Mouse (Mus musculus): ENCODE results near the gene Vmn1r206. TPM values are rescaled to one million over a fixed set of nuclear protein-coding genes. Genes with fewer than 3 reads are reported as not detected.

Gene Vmn1r206
- not detected for polyA plus RNA-seq (2014; fragmentation: Illumina TruSeq; extraction: RNeasy Lipid Tissue Mini Kit (QIAGEN cat#74804); ENCODE audit: low read depth, low replicate concordance)

DNA sequence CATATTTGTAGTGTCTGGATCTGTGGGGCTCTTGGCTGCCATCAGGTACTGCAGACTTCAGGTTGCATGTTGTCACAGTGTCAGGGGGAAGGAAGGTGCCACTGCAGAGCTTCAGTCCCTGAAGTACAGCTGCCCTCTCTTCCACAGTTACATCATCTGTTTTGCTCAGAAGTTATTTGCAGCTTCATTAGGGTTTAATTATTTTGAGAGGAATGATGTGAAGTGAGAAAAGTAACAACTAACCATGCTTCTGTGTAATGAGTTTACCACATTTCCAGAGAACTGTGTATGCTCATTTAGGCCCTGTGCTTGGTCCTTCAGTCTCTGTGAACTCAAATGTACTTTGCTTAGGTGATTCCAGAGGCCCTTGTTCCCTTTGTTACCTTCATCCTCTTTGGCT, at the start of gene Vmn1r206:
Gene Vmn1r206 (minus strand): TSS at position 101 of the 400 bp plus-strand sequence.

DNA sequence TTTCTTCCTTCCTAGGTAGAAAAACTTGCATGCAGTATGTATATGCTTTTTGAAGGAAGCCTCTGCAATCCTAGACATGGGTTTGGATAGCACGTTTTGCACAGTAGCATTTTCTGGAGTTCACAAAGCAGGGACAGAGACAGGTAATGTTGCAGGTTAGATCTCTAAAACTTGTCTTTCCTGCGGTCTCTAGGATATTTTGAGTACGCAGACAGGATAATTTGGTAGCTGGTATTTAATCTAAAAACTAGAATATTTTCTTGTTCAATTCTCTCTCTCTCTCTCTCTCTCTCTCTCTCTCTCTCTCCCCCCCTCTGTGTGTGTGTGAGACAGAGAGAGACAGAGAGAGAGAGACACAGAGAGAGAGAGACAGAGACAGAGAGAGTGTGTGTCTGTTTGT, 31.2 kb downstream of the Vmn1r206 start, which contains the start of gene Vmn1r205:
Gene Vmn1r205 (minus strand): TSS at position 101 of the 400 bp plus-strand sequence.

Other genes with a start within 250 kb of the Vmn1r206 start
- not detected for gene Vmn1r199, start 244.4 kb downstream of the Vmn1r206 start, polyA plus RNA-seq (2014; fragmentation: Illumina TruSeq; extraction: RNeasy Lipid Tissue Mini Kit (QIAGEN cat#74804); ENCODE audit: low read depth, low replicate concordance)
- gene Vmn1r200, start 233.9 kb downstream of the Vmn1r206 start, polyA plus RNA-seq (2014; fragmentation: Illumina TruSeq; extraction: RNeasy Lipid Tissue Mini Kit (QIAGEN cat#74804); ENCODE audit: low read depth, low replicate concordance), result not detected
- not detected for gene Vmn1r201, start 152.3 kb downstream of the Vmn1r206 start, polyA plus RNA-seq (2014; fragmentation: Illumina TruSeq; extraction: RNeasy Lipid Tissue Mini Kit (QIAGEN cat#74804); ENCODE audit: low read depth, low replicate concordance)
- gene Vmn1r202, start 118.9 kb downstream of the Vmn1r206 start, polyA plus RNA-seq (2014; fragmentation: Illumina TruSeq; extraction: RNeasy Lipid Tissue Mini Kit (QIAGEN cat#74804); ENCODE audit: low read depth, low replicate concordance), result not detected
- gene Vmn1r203, start 106.1 kb downstream of the Vmn1r206 start, polyA plus RNA-seq (2014; fragmentation: Illumina TruSeq; extraction: RNeasy Lipid Tissue Mini Kit (QIAGEN cat#74804); ENCODE audit: low read depth, low replicate concordance), result not detected
- not detected for gene Vmn1r204, start 71.1 kb downstream of the Vmn1r206 start, polyA plus RNA-seq (2014; fragmentation: Illumina TruSeq; extraction: RNeasy Lipid Tissue Mini Kit (QIAGEN cat#74804); ENCODE audit: low read depth, low replicate concordance)
- not detected for gene Vmn1r205, start 31.3 kb downstream of the Vmn1r206 start, polyA plus RNA-seq (2014; fragmentation: Illumina TruSeq; extraction: RNeasy Lipid Tissue Mini Kit (QIAGEN cat#74804); ENCODE audit: low read depth, low replicate concordance)
- gene Vmn1r207-ps, start 105.4 kb upstream of the Vmn1r206 start, polyA plus RNA-seq (2014; fragmentation: Illumina TruSeq; extraction: RNeasy Lipid Tissue Mini Kit (QIAGEN cat#74804); ENCODE audit: low read depth, low replicate concordance), result not detected
- not detected for gene Vmn1r208, start 153.1 kb upstream of the Vmn1r206 start, polyA plus RNA-seq (2014; fragmentation: Illumina TruSeq; extraction: RNeasy Lipid Tissue Mini Kit (QIAGEN cat#74804); ENCODE audit: low read depth, low replicate concordance)
- gene Vmn1r209, start 185.4 kb upstream of the Vmn1r206 start, polyA plus RNA-seq (2014; fragmentation: Illumina TruSeq; extraction: RNeasy Lipid Tissue Mini Kit (QIAGEN cat#74804); ENCODE audit: low read depth, low replicate concordance), result not detected
- gene Vmn1r210, start 207.1 kb upstream of the Vmn1r206 start, polyA plus RNA-seq (2014; fragmentation: Illumina TruSeq; extraction: RNeasy Lipid Tissue Mini Kit (QIAGEN cat#74804); ENCODE audit: low read depth, low replicate concordance), result not detected
- gene Vmn1r211, start 233.3 kb upstream of the Vmn1r206 start, polyA plus RNA-seq (2014; fragmentation: Illumina TruSeq; extraction: RNeasy Lipid Tissue Mini Kit (QIAGEN cat#74804); ENCODE audit: low read depth, low replicate concordance), result not detected